8 mouse cellular contexts compared by ENCODE assay signal in the genomic region with DNA sequence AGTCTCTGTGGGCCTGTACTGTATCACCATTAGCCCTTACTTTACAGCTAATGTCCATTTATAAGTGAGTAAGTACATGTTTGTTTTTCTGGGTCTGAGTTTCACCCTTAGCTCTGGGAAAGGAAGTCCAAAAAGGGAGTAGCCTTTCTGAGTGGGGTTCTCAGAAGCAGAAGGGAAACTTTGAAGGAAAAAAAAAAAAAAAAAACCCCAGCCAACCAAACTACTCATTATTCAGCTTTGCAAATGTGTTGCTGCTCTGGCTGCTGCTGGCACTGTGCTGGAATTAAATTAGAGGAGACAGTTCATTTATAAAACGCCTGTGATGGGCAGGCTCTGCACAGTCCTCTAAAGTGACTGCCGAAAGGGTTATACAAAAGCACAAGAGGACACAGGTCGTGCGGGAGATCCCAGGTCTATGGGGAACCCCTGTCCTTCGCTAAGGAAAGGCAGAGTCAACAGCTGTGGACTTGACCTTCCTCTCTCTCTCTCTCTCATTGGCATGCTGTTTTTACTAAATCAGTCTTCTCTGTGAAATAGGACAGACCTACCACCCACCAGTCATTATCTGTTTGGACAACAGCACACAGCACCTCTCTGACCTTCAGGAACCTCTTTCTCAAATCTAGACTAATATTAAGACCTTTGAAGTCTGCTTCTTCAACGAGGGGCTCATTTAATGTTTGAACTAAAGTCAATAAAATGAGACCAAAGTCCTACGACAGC.
DNase-seq lines count a peak whose midpoint lies in the region; TF ChIP-seq lines count a peak whose summit lies in the region.

No protein-coding gene starts in this region.

- 0 out of 2 replicates have a peak overlapping the region, but pooled peaks have one; percentile 7 for H3K27ac ChIP-seq in left cerebral cortex, adult 2 months
- H3K27ac ChIP-seq in macrophage = peak overlapping the region; percentile 72
- H3K27ac ChIP-seq in cerebellum, adult 2 months (ENCODE audit: insufficient read depth, low read length) = no peak overlapping the region

- DNase-seq in left cerebral cortex, adult 2 months (ENCODE audit: extremely low spot score in 1 of 2, low spot score in 2 of 2) = peak in 1 of 2 experiments; percentile 23
- no peak for DNase-seq in left cerebral cortex, postnatal 4 days
- peak; percentile 86 for DNase-seq in brain, embryonic 14.5 days (ENCODE audit: low read depth)
- peak; percentile 74 for DNase-seq in induced T-regulatory cell, adult 2 months (ENCODE audit: low read depth)
- DNase-seq in cerebellum, adult 9-11 months = no peak
- no peak for DNase-seq in gastrocnemius, postnatal 10 days
- DNase-seq in cerebellum, adult 2 months = no peak

- H3K79me2 ChIP-seq in macrophage (ENCODE audit: inconsistent target) = no peaks in the 10 kb centered on the region

- WGBS in macrophage (ENCODE audit: missing documents) = 25% methylated on average over 7 of the region's 7 CpGs
- WGBS in cerebellum, adult 2 months = 42% methylated on average over 7 of the region's 7 CpGs

- H3K4me3 ChIP-seq in left cerebral cortex, adult 2 months = no peak overlapping the region
- no peak overlapping the region for H3K4me3 ChIP-seq in macrophage (ENCODE audit: inconsistent target)
- H3K4me3 ChIP-seq in cerebellum, adult 2 months (replicated peaks; ENCODE audit: insufficient read depth, low read depth, low read length) = no peak overlapping the region

- no peaks in the 10 kb centered on the region for H3K27me3 ChIP-seq in cerebellum, adult 2 months (ENCODE audit: control insufficient read depth, insufficient read depth, low read length)

- TF ChIP-seq POLR2A in brain, embryonic 14.5 days (IDR thresholded peaks at IDR 0.05; ENCODE audit: borderline replicate concordance, extremely low read depth, insufficient read depth, insufficient read length, poor library complexity, severe bottlenecking) = no peak
- TF ChIP-seq POLR2A in cerebellum, adult 2 months (IDR thresholded peaks at IDR 0.05; ENCODE audit: borderline replicate concordance, insufficient read depth, low read length) = no peak

- no peak for TF ChIP-seq CTCF in left cerebral cortex, adult 2 months (IDR thresholded peaks at IDR 0.05)
- no peak for TF ChIP-seq CTCF in brain, embryonic 14.5 days (IDR thresholded peaks at IDR 0.05; ENCODE audit: borderline replicate concordance, extremely low read depth, insufficient read depth, insufficient read length)
- no peak for TF ChIP-seq CTCF in cerebellum, adult 2 months (IDR thresholded peaks at IDR 0.05; ENCODE audit: borderline replicate concordance, insufficient read depth, low read depth, low read length)

- H3K36me3 ChIP-seq in macrophage (ENCODE audit: inconsistent target) = no peaks in the 10 kb centered on the region

- intact Hi-C loops in left cerebral cortex, adult 2 months (cut with DNase I) = no loop called here
- intact Hi-C loops in left cerebral cortex, postnatal 4 days (cut with DNase I) = no loop called here

- peaks cover 4% of the 10 kb centered on the region; the same call in 1 of the 2 replicates for H3K4me1 ChIP-seq in cerebellum, adult 2 months (ENCODE audit: control insufficient read depth, insufficient read depth, low read length)

Comparison
In these comparisons a context has a peak if more than half of its experiments do, and no peak if none do; other contexts are left out.
1. DNase-seq: peak in brain, embryonic 14.5 days (single experiment) and induced T-regulatory cell, adult 2 months (single experiment); none in left cerebral cortex, postnatal 4 days (single experiment), cerebellum, adult 9-11 months (single experiment), gastrocnemius, postnatal 10 days (single experiment) and cerebellum, adult 2 months (0 of 2).